Mouse (Mus musculus) embryonic facial prominence, embryonic 12.5 days (tissue): ENCODE data around the gene Taf4. TPM values are rescaled to one million over a fixed set of nuclear protein-coding genes. Genes with fewer than 3 reads are reported as not detected.

Experiments
- ATAC-seq: fragments of 200-750 bp; cut with Nextera tagmentation; 2 replicates; pipeline ENCODE4 v1.8.0; 2017; ENCODE audit not compliant: insufficient number of reproducible peaks, insufficient read depth, low FRiP score, low TSS enrichment
- H3K27ac ChIP-seq: fragments of 300-500 bp; sonication (generic); 2 replicates; pipeline ENCODE4 v1.5.1; 2016; ENCODE audit warnings: mild to moderate bottlenecking
- H3K27me3 ChIP-seq: fragments of 300-500 bp; sonication (generic); 2 replicates; pipeline ENCODE4 v1.6.1; 2016; ENCODE audit warnings: mild to moderate bottlenecking, moderate library complexity
- H3K36me3 ChIP-seq: fragments of 300-500 bp; sonication (generic); 2 replicates; pipeline ENCODE4 v1.6.1; 2016; ENCODE audit warnings: mild to moderate bottlenecking
- H3K4me1 ChIP-seq: fragments of 300-500 bp; sonication (generic); 2 replicates; pipeline ENCODE4 v1.6.1; 2016
- H3K4me2 ChIP-seq: fragments of 300-500 bp; sonication (generic); replicated peaks from 2 replicates; pipeline ENCODE4 v1.6.1; 2016; ENCODE audit warnings: mild to moderate bottlenecking, moderate library complexity
- H3K4me3 ChIP-seq: fragments of 300-500 bp; sonication (generic); 2 replicates; pipeline ENCODE4 v1.5.1; 2016; ENCODE audit warnings: mild to moderate bottlenecking
- H3K9ac ChIP-seq: fragments of 300-500 bp; sonication (generic); 2 replicates; pipeline ENCODE4 v1.6.1; 2016; ENCODE audit warnings: mild to moderate bottlenecking, moderate library complexity
- H3K9me3 ChIP-seq: fragments of 300-500 bp; sonication (generic); 2 replicates; pipeline ENCODE4 v1.6.1; 2016; ENCODE audit warnings: mild to moderate bottlenecking, moderate library complexity
- WGBS: fragments of 180-500 bp; shearing (Covaris S2); methylation state at CpG from one replicate; pipeline ENCODE4 v1.1.7; 2016; 5-methylcytosine and 5-hydroxymethylcytosine counted together
- polyA plus RNA-seq: library from polyadenylated mRNA; unstranded; fragments of >200 nt; fragmentation: Nextera tagmentation; extraction: Ambion mirVana; gene quantifications from 2 replicates; pipeline ENCODE4 v1.2.1, GENCODE M21; 2016

Taf4 gene
- polyA plus RNA-seq, 1 experiment from 2014 or later: 3.8 TPM

DNA sequence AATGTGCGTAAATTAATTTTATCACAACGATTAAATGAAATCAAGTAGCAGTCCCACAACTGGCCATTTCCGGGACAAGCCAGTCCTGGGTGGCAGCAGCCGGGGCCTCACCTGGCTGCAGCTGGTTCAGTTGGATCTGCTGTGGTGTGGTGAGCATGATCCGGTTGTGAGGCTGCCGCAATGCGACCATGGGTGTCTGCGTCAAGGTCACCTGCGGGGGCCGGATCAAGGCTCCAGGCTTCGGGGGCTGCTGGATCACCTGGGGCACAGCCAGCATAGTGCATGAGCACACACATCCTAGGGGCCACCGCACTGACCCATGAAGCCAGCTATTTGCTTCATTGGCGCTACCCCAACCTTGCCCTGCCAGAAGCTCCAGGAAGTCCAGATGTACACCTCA, 47.3 kb downstream of the Taf4 start:
- H3K9me3 ChIP-seq: no peaks in the 10 kb centered on the region
- 95% methylated on average over 13 of the region's 13 CpGs for WGBS
- H3K36me3 ChIP-seq: peaks cover 66% of the 10 kb centered on the region
- no peak overlapping the region for H3K4me3 ChIP-seq
- no peak overlapping the region for H3K4me2 ChIP-seq
- H3K4me1 ChIP-seq: no peaks in the 10 kb centered on the region
- no peak for ATAC-seq
- no peaks in the 10 kb centered on the region for H3K27me3 ChIP-seq
- H3K27ac ChIP-seq: no peak overlapping the region
- no peak overlapping the region for H3K9ac ChIP-seq

DNA sequence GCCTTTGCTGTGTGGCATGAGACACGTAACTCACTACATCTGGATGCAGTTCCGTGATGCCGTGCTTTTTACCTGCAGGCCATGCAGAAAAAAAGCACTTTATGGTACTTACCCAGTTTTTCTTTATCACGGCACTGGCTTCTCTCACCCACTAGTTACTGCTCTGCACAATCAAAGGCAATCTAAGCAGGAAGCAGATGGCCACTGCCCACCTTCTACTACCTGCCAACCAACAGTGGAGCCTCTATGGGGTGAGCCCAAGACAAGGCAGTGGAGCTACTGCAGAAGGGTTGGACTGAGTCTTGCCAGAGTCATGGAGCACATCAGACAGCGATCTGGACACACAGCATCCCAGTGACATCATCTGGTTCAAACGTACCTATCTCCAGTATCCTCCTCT, 52.4 kb downstream of the Taf4 start:
- peaks cover 73% of the 10 kb centered on the region for H3K36me3 ChIP-seq
- H3K4me2 ChIP-seq: no peak overlapping the region
- no peak overlapping the region for H3K9ac ChIP-seq
- ATAC-seq: no peak
- H3K27ac ChIP-seq: no peak overlapping the region
- H3K4me3 ChIP-seq: no peak overlapping the region
- no peaks in the 10 kb centered on the region for H3K9me3 ChIP-seq
- H3K27me3 ChIP-seq: no peaks in the 10 kb centered on the region
- H3K4me1 ChIP-seq: no peaks in the 10 kb centered on the region
- 92% methylated on average over 6 of the region's 6 CpGs for WGBS

DNA sequence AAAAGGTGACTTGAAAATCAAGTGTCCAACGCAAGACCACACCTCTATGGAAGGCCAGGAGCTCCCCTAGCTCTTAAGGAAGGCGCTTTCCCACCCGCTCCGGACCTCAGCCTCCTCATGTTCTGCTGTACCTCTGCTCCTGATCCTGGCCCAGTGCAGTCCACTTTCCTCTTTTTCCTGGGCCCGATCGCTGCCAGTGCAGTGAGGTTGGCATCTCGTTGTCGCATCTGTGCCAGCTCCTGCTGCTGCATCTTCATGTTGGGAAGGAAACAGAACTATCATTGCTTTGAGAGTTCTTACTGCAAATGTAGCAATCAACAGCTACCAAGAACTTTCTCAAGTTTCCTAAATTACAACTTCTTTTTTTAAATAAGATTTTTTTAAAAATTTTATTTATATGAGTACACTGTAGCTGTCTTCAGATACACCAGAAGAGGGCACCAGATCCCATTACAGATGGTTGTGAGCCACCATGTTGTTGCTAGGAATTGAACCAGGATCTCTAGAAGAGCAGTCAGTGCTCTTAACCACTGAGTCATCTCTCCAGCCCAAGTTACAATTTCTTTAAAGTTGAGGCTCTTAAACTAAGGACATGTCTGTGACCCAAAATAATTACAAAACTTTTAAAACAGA, 55.3 kb downstream of the Taf4 start:
- Histone ChIP-seq H3K9ac (no peak overlapping the region), H3K9me3 (no peaks in the 10 kb centered on the region), H3K4me2 (no peak overlapping the region), H3K4me1 (0 out of 2 replicates have a peak, but pooled peaks cover 2% of the 10 kb centered on the region), H3K27ac (no peak overlapping the region), H3K36me3 (peaks cover 66% of the 10 kb centered on the region), H3K4me3 (no peak overlapping the region), H3K27me3 (no peaks in the 10 kb centered on the region)
- ATAC-seq: no peak
- WGBS: 94% methylated on average over 8 of the region's 8 CpGs

GRCm38 (mm10) chr2:179920042-179920441, 56.4 kb downstream of the Taf4 start:
- H3K4me2 ChIP-seq: no peak overlapping the region
- H3K36me3 ChIP-seq: peaks cover 64% of the 10 kb centered on the region
- H3K27me3 ChIP-seq: no peaks in the 10 kb centered on the region
- no peak overlapping the region for H3K4me3 ChIP-seq
- ATAC-seq: no peak
- no peak overlapping the region for H3K9ac ChIP-seq
- WGBS: 82% methylated on average over 4 of the region's 4 CpGs
- H3K9me3 ChIP-seq: no peaks in the 10 kb centered on the region
- 0 out of 2 replicates have a peak, but pooled peaks cover 2% of the 10 kb centered on the region for H3K4me1 ChIP-seq
- no peak overlapping the region for H3K27ac ChIP-seq

- Histone ChIP-seq H3K9ac (no peak overlapping the region), H3K4me1 (0 out of 2 replicates have a peak, but pooled peaks cover 2% of the 10 kb centered on the region), H3K27ac (no peak overlapping the region), H3K9me3 (no peaks in the 10 kb centered on the region), H3K27me3 (no peaks in the 10 kb centered on the region), H3K36me3 (peaks cover 62% of the 10 kb centered on the region), H3K4me2 (no peak overlapping the region), H3K4me3 (no peak overlapping the region)
- peak; percentile 60; the same call in 1 of the 2 replicates for ATAC-seq
- 31% methylated on average over 4 of the region's 5 CpGs for WGBS
These were observed 59.4 kb downstream of the Taf4 start for GRCm38 (mm10) chr2:179916877-179917673.

DNA sequence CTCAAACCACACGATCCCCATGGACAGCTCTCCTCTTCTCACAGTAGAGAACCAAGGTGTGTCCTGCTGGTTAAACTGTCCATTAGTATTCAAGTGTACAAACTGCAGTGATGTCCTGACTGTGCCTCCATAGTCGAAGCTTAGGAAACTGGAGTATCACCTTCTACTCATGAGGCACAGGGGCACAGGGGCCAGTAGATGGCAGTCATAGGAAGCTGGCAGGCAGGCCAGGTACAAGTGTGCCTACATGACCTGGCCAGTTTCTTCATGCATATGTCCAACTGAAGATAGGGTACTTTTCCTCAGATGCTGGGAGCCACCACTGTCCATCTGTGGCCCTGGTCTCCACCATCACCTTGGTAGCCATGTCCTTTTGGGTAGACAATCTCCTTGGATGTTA, 62.2 kb downstream of the Taf4 start:
- no peak overlapping the region for H3K4me2 ChIP-seq
- peaks cover 47% of the 10 kb centered on the region for H3K36me3 ChIP-seq
- no peaks in the 10 kb centered on the region for H3K27me3 ChIP-seq
- no peak overlapping the region for H3K4me3 ChIP-seq
- H3K4me1 ChIP-seq: 0 out of 2 replicates have a peak, but pooled peaks cover 2% of the 10 kb centered on the region
- H3K9me3 ChIP-seq: no peaks in the 10 kb centered on the region
- no peak overlapping the region for H3K9ac ChIP-seq
- ATAC-seq: no peak
- H3K27ac ChIP-seq: no peak overlapping the region
- 87% methylated on average over 2 of the region's 2 CpGs for WGBS

- ATAC-seq: no peak
These were observed 63.1 kb downstream of the Taf4 start for GRCm38 (mm10) chr2:179913349-179913748.

GRCm38 (mm10) chr2:179912911-179913310, 63.5 kb downstream of the Taf4 start:
- 80% methylated on average over 12 of the region's 12 CpGs for WGBS
- H3K27me3 ChIP-seq: no peaks in the 10 kb centered on the region
- no peaks in the 10 kb centered on the region for H3K9me3 ChIP-seq
- ATAC-seq: no peak
- H3K9ac ChIP-seq: no peak overlapping the region
- no peak overlapping the region for H3K4me2 ChIP-seq
- H3K4me3 ChIP-seq: no peak overlapping the region
- no peak overlapping the region for H3K27ac ChIP-seq
- H3K36me3 ChIP-seq: peaks cover 47% of the 10 kb centered on the region
- H3K4me1 ChIP-seq: 0 out of 2 replicates have a peak, but pooled peaks cover 2% of the 10 kb centered on the region

More at GRCm38 (mm10) chr2:179913349-179913748, 63.1 kb downstream of the Taf4 start:
- H3K4me1 ChIP-seq: 0 out of 2 replicates have a peak, but pooled peaks cover 2% of the 10 kb centered on the region
- no peak overlapping the region for H3K4me3 ChIP-seq
- H3K4me2 ChIP-seq: no peak overlapping the region
- peaks cover 47% of the 10 kb centered on the region for H3K36me3 ChIP-seq
- H3K9ac ChIP-seq: no peak overlapping the region
- 84% methylated on average over 15 of the region's 15 CpGs for WGBS
- no peaks in the 10 kb centered on the region for H3K27me3 ChIP-seq
- no peak overlapping the region for H3K27ac ChIP-seq
- no peaks in the 10 kb centered on the region for H3K9me3 ChIP-seq

- Histone ChIP-seq H3K4me2 (no peak overlapping the region), H3K9me3 (no peaks in the 10 kb centered on the region), H3K9ac (no peak overlapping the region), H3K27ac (no peak overlapping the region), H3K36me3 (no peaks in the 10 kb centered on the region), H3K27me3 (no peaks in the 10 kb centered on the region), H3K4me3 (no peak overlapping the region), H3K4me1 (no peaks in the 10 kb centered on the region)
- WGBS: 79% methylated on average over 2 of the region's 2 CpGs
- no peak for ATAC-seq
These were observed 79.5 kb downstream of the Taf4 start for GRCm38 (mm10) chr2:179896949-179897348.

- WGBS: 75% methylated on average over 3 of the region's 3 CpGs
- H3K27ac ChIP-seq: no peak overlapping the region
- H3K4me1 ChIP-seq: no peaks in the 10 kb centered on the region
- no peak overlapping the region for H3K4me3 ChIP-seq
- no peaks in the 10 kb centered on the region for H3K36me3 ChIP-seq
- no peak overlapping the region for H3K4me2 ChIP-seq
- no peak for ATAC-seq
- H3K9ac ChIP-seq: no peak overlapping the region
- H3K9me3 ChIP-seq: no peaks in the 10 kb centered on the region
- H3K27me3 ChIP-seq: no peaks in the 10 kb centered on the region
These were observed 85.4 kb downstream of the Taf4 start for GRCm38 (mm10) chr2:179891048-179891447.

DNA sequence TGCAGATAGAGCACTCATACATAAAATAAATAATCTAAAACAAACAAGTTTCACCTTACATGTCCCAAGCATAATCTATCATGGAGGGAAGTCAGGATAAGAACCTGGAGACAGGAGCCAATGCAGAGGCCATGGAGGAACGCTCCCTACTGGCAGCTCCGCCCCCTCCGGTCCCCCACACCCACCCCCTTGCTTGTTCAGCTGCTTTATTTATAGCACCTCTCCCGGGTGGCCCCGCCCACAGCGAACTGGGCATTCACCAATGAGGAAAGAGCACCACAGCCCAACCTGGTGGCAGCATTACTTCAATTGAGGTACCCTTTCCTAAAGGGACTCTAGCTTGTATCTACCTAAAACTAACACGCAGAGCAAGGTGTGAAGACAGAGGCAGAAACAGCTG, 91.9 kb downstream of the Taf4 start:
- no peak overlapping the region for H3K27ac ChIP-seq
- H3K4me1 ChIP-seq: no peaks in the 10 kb centered on the region
- no peak overlapping the region for H3K4me2 ChIP-seq
- 42% methylated on average over 7 of the region's 7 CpGs for WGBS
- H3K27me3 ChIP-seq: no peaks in the 10 kb centered on the region
- no peak for ATAC-seq
- no peaks in the 10 kb centered on the region for H3K9me3 ChIP-seq
- H3K36me3 ChIP-seq: no peaks in the 10 kb centered on the region
- H3K9ac ChIP-seq: no peak overlapping the region
- no peak overlapping the region for H3K4me3 ChIP-seq
